Mouse (Mus musculus) kidney, adult 2 months (tissue): Measurements from ENCODE around the gene Ces1g.

Experiments
- CTCF ChIP-seq: fragments of 200-500 bp; conservative IDR thresholded peaks from 2 replicates; pipeline ENCODE4 v1.5.1; 2011; ENCODE audit warnings: low read depth, mild to moderate bottlenecking, control low read depth, low read length, moderate library complexity, mixed read lengths; ENCODE audit not compliant: insufficient read depth, insufficient read length
- POLR2A ChIP-seq: fragments of 200-500 bp; IDR thresholded peaks from one replicate; pipeline ENCODE4 v1.6.1; 2011; ENCODE audit warnings: low read depth, low read length, control low read depth

GRCm38 (mm10) chr8:93317031-93317430 lies 20.1 kb downstream of the Ces1g start:
- TF ChIP-seq POLR2A = no peak
- no peak for TF ChIP-seq CTCF
